In the genomic region with DNA sequence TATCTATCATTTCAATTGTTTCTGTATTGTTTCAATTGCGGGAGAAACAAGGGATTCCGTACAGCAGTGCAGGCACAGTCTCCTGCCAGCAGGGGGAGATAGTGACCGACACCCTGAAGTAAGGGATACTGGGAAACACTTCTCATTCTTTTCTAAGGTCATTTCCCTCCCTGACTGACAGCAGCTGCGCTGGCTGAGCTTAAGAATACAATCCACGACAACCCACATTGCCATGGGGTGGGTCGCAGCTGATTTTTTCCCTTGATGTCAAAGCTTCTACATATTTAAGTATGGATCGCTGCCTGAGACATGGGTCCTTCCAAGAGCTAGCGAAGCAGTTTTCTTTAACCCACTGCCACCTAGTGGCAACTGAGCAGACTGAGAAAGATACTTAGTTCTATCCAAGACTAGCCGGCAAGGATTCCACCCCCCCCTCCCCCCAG, we compare ENCODE assay signal across 8 mouse cellular contexts. TPM values are rescaled to one million over a fixed set of nuclear protein-coding genes. Genes with fewer than 3 reads are reported as not detected.
DNase-seq lines count a peak whose midpoint lies in the region; ATAC-seq and TF ChIP-seq lines count a peak whose summit lies in the region.

No protein-coding gene starts in this region.

- H3K27me3 ChIP-seq in C2C12 (ENCODE audit: control insufficient read depth, insufficient read depth, insufficient read length): no peaks in the 10 kb centered on the region
- no peaks in the 10 kb centered on the region for H3K27me3 ChIP-seq in embryonic facial prominence, embryonic 15.5 days
- H3K27me3 ChIP-seq in limb, embryonic 14.5 days (ENCODE audit: control insufficient read depth, insufficient read depth, low read length): no peaks in the 10 kb centered on the region
- H3K27me3 ChIP-seq in midbrain, embryonic 16.5 days (ENCODE audit: control insufficient read depth, insufficient read depth, low read depth, low read length): no peaks in the 10 kb centered on the region
- no peaks in the 10 kb centered on the region for H3K27me3 ChIP-seq in spleen, adult 2 months (ENCODE audit: control insufficient read depth, insufficient read depth, low read length)

- H3K9me3 ChIP-seq in embryonic facial prominence, embryonic 15.5 days (replicated peaks): no peaks in the 10 kb centered on the region
- H3K9me3 ChIP-seq in limb, embryonic 14.5 days (ENCODE audit: control insufficient read depth, low read length): no peaks in the 10 kb centered on the region
- H3K9me3 ChIP-seq in midbrain, embryonic 16.5 days (replicated peaks; ENCODE audit: control insufficient read depth, low read length, poor library complexity, severe bottlenecking): no peaks in the 10 kb centered on the region

- no peak for TF ChIP-seq POLR2A in bone marrow macrophage, adult 2 months (IDR thresholded peaks at IDR 0.05; ENCODE audit: borderline replicate concordance, low read depth, low read length)
- no peak for TF ChIP-seq POLR2A in limb, embryonic 14.5 days (IDR thresholded peaks at IDR 0.05; ENCODE audit: borderline replicate concordance, extremely low read depth, insufficient read depth, insufficient read length)
- TF ChIP-seq POLR2A in spleen, adult 2 months (IDR thresholded peaks at IDR 0.05; ENCODE audit: low read depth, low read length): no peak

- H3K4me2 ChIP-seq in embryonic facial prominence, embryonic 15.5 days (replicated peaks): peak overlapping the region; percentile 56
- peak overlapping the region; percentile 39 for H3K4me2 ChIP-seq in limb, embryonic 14.5 days (replicated peaks; ENCODE audit: low read depth, low read length, severe bottlenecking)
- H3K4me2 ChIP-seq in midbrain, embryonic 16.5 days (ENCODE audit: low read length): peak overlapping the region; percentile 46

- peak; percentile 83 for ATAC-seq in embryonic facial prominence, embryonic 15.5 days (ENCODE audit: insufficient number of reproducible peaks, low FRiP score, low TSS enrichment, low read depth)
- ATAC-seq in limb, embryonic 14.5 days (ENCODE audit: low FRiP score, low read depth): peak; percentile 91
- peak; percentile 83 for ATAC-seq in midbrain, embryonic 16.5 days

- TF ChIP-seq CTCF in C2C12 (IDR thresholded peaks at IDR 0.05; ENCODE audit: control insufficient read depth, insufficient read depth, insufficient read length): peak; percentile 76
- TF ChIP-seq CTCF in bone marrow macrophage, adult 2 months (IDR thresholded peaks at IDR 0.05; ENCODE audit: low read depth, low read length): peak; percentile 89
- peak; percentile 57; the same call in 1 of the 2 replicates for TF ChIP-seq CTCF in spleen, adult 2 months (IDR thresholded peaks at IDR 0.05; ENCODE audit: extremely low read depth, insufficient read depth, insufficient read length, insufficient replicate concordance)

- peaks cover 6% of the 10 kb centered on the region for H3K36me3 ChIP-seq in C2C12 (ENCODE audit: control insufficient read depth, insufficient read depth)
- 0 out of 2 replicates have a peak, but pooled peaks cover 3% of the 10 kb centered on the region for H3K36me3 ChIP-seq in embryonic facial prominence, embryonic 15.5 days
- H3K36me3 ChIP-seq in limb, embryonic 14.5 days (ENCODE audit: control insufficient read depth, insufficient read depth, low read length): peaks cover 18% of the 10 kb centered on the region
- peaks cover 10% of the 10 kb centered on the region for H3K36me3 ChIP-seq in midbrain, embryonic 16.5 days (ENCODE audit: control insufficient read depth, insufficient read depth, low read length)
- peaks cover 1% of the 10 kb centered on the region; the same call in 1 of the 2 replicates for H3K36me3 ChIP-seq in spleen, adult 2 months (ENCODE audit: control insufficient read depth, insufficient read depth, low read length)

- no peaks in the 10 kb centered on the region for H3K4me1 ChIP-seq in bone marrow macrophage, adult 2 months (ENCODE audit: control insufficient read depth, insufficient read depth, low read length)
- 0 out of 2 replicates have a peak, but pooled peaks cover 2% of the 10 kb centered on the region for H3K4me1 ChIP-seq in embryonic facial prominence, embryonic 15.5 days
- H3K4me1 ChIP-seq in limb, embryonic 14.5 days (ENCODE audit: control insufficient read depth, insufficient read depth, low read length): 0 out of 2 replicates have a peak, but pooled peaks cover 2% of the 10 kb centered on the region
- peaks cover 2% of the 10 kb centered on the region; the same call in 1 of the 2 replicates for H3K4me1 ChIP-seq in midbrain, embryonic 16.5 days (ENCODE audit: control insufficient read depth, insufficient read depth, low read length)
- H3K4me1 ChIP-seq in spleen, adult 2 months (ENCODE audit: control insufficient read depth, insufficient read depth, insufficient read length): no peaks in the 10 kb centered on the region; the same call in 1 of the 2 replicates

- no peaks in the 10 kb centered on the region for H3K79me2 ChIP-seq in C2C12 (ENCODE audit: control insufficient read depth, insufficient read depth)

- DNase-seq in heart, adult 9 months (ENCODE audit: low spot score in 2 of 2): peak; percentile 55 to 79
- peak; percentile 85 for DNase-seq in kidney, adult 9 months
- DNase-seq in limb, embryonic 14.5 days (ENCODE audit: low spot score): peak; percentile 93
- peak; percentile 66 for DNase-seq in spleen, adult 2 months (ENCODE audit: low read depth in 1 of 2, low spot score in 2 of 2)

- peak overlapping the region; percentile 27 for H3ac ChIP-seq in C2C12 (ENCODE audit: control insufficient read depth, insufficient read length, low read depth)

- no peaks in the 10 kb centered on the region for H3K79me3 ChIP-seq in C2C12 (ENCODE audit: low read depth)

- peak overlapping the region; percentile 55 for H3K27ac ChIP-seq in bone marrow macrophage, adult 2 months (ENCODE audit: insufficient read depth, low read depth, low read length)
- no peak overlapping the region for H3K27ac ChIP-seq in embryonic facial prominence, embryonic 15.5 days (replicated peaks)
- no peak overlapping the region for H3K27ac ChIP-seq in limb, embryonic 14.5 days (replicated peaks; ENCODE audit: low read depth, low read length)
- H3K27ac ChIP-seq in midbrain, embryonic 16.5 days (ENCODE audit: low read length): no peak overlapping the region
- no peak overlapping the region for H3K27ac ChIP-seq in spleen, adult 2 months (ENCODE audit: insufficient read depth, low read length)

- WGBS in embryonic facial prominence, embryonic 15.5 days: 0% methylated on average over 9 of the region's 9 CpGs
- WGBS in limb, embryonic 14.5 days: under 1% methylated on average over 9 of the region's 9 CpGs
- 0% methylated on average over 9 of the region's 9 CpGs for WGBS in midbrain, embryonic 16.5 days
- WGBS in spleen, adult 2 months: under 1% methylated on average over 9 of the region's 9 CpGs

- H3K4me3 ChIP-seq in C2C12 (ENCODE audit: insufficient read depth, poor library complexity, severe bottlenecking): peak overlapping the region; percentile 18
- H3K4me3 ChIP-seq in bone marrow macrophage, adult 2 months (ENCODE audit: insufficient read depth, low read length): peak overlapping the region; percentile 65
- peak overlapping the region; percentile 43 for H3K4me3 ChIP-seq in embryonic facial prominence, embryonic 15.5 days (replicated peaks)
- peak overlapping the region; percentile 28 for H3K4me3 ChIP-seq in limb, embryonic 14.5 days (replicated peaks; ENCODE audit: low read length)
- peak overlapping the region; percentile 31 for H3K4me3 ChIP-seq in midbrain, embryonic 16.5 days (ENCODE audit: low read depth, low read length)
- H3K4me3 ChIP-seq in spleen, adult 2 months (ENCODE audit: extremely low read depth, insufficient read depth, insufficient read length): peak overlapping the region; percentile 59

- peak overlapping the region; percentile 33; the same call in 1 of the 2 replicates for H3K9ac ChIP-seq in embryonic facial prominence, embryonic 15.5 days
- no peak overlapping the region; the same call in 1 of the 2 replicates for H3K9ac ChIP-seq in limb, embryonic 14.5 days (ENCODE audit: low read depth, low read length, severe bottlenecking)
- H3K9ac ChIP-seq in midbrain, embryonic 16.5 days (ENCODE audit: low read depth, low read length): 0 out of 2 replicates have a peak overlapping the region, but pooled peaks have one; percentile 49

TF ChIP-seq in C2C12, 6 proteins besides CTCF, POLR2A, EP300 and RAD21:
- no peak for TF ChIP-seq USF1 (IDR thresholded peaks at IDR 0.05; ENCODE audit: low read depth)

RNA-seq across cellular contexts. Expression of a gene that starts 18.1 kb away (rescaled TPM):
- polyA plus RNA-seq in C2C12 (2012; fragmentation: generic; extraction: Trizol): 9.7 TPM
- 4.0 and 4.1 TPM in 2 replicates for polyA plus RNA-seq in bone marrow macrophage, adult 2 months (2012; ENCODE audit: insufficient read depth, insufficient read length, missing spikeins)
- 5.2 and 5.4 TPM in 2 replicates for polyA plus RNA-seq in embryonic facial prominence, embryonic 15.5 days (2015; fragmentation: Nextera tagmentation; extraction: Ambion mirVana)
- 7.2 and 8.4 TPM in 2 replicates for polyA plus RNA-seq in limb, embryonic 14.5 days (2012; rRNA removed)
- 8.2 TPM in 2 replicates for polyA plus RNA-seq in limb, embryonic 14.5 days (2014; fragmentation: Nextera tagmentation; extraction: Ambion mirVana)
- 25.1 and 26.3 TPM in 2 replicates for polyA plus RNA-seq in midbrain, embryonic 16.5 days (2015; fragmentation: Nextera tagmentation; extraction: Ambion mirVana)
- polyA plus RNA-seq in spleen, adult 2 months (2012; rRNA removed): 3.4 and 4.5 TPM in 2 replicates

RNA-seq across cellular contexts. Expression of a gene that starts 28.6 kb away (rescaled TPM):
- polyA plus RNA-seq in C2C12 (2012; fragmentation: generic; extraction: Trizol): 28.5 TPM
- polyA plus RNA-seq in bone marrow macrophage, adult 2 months (2012; ENCODE audit: insufficient read depth, insufficient read length, missing spikeins): 6.2 and 8.6 TPM in 2 replicates
- 12.2 and 13.0 TPM in 2 replicates for polyA plus RNA-seq in embryonic facial prominence, embryonic 15.5 days (2015; fragmentation: Nextera tagmentation; extraction: Ambion mirVana)
- polyA plus RNA-seq in limb, embryonic 14.5 days (2012; rRNA removed): 14.8 and 15.0 TPM in 2 replicates
- polyA plus RNA-seq in limb, embryonic 14.5 days (2014; fragmentation: Nextera tagmentation; extraction: Ambion mirVana): 11.2 and 11.6 TPM in 2 replicates
- 9.3 and 10.0 TPM in 2 replicates for polyA plus RNA-seq in midbrain, embryonic 16.5 days (2015; fragmentation: Nextera tagmentation; extraction: Ambion mirVana)
- polyA plus RNA-seq in spleen, adult 2 months (2012; rRNA removed): 4.4 and 5.5 TPM in 2 replicates

RNA-seq across cellular contexts. Expression of a gene that starts 53.4 kb away (rescaled TPM):
- 0.01 TPM for polyA plus RNA-seq in C2C12 (2012; fragmentation: generic; extraction: Trizol)
- polyA plus RNA-seq in bone marrow macrophage, adult 2 months (2012; ENCODE audit: insufficient read depth, insufficient read length, missing spikeins): not detected in 2 replicates
- polyA plus RNA-seq in embryonic facial prominence, embryonic 15.5 days (2015; fragmentation: Nextera tagmentation; extraction: Ambion mirVana): 0.20 and 0.23 TPM in 2 replicates
- polyA plus RNA-seq in limb, embryonic 14.5 days (2012; rRNA removed): 0.54 and 0.64 TPM in 2 replicates
- polyA plus RNA-seq in limb, embryonic 14.5 days (2014; fragmentation: Nextera tagmentation; extraction: Ambion mirVana): 0.25 and 0.45 TPM in 2 replicates
- polyA plus RNA-seq in midbrain, embryonic 16.5 days (2015; fragmentation: Nextera tagmentation; extraction: Ambion mirVana): 0.06 and 0.08 TPM in 2 replicates
- 0.04 and 0.07 TPM in 2 replicates for polyA plus RNA-seq in spleen, adult 2 months (2012; rRNA removed)
